Mouse (Mus musculus): Measurements from ENCODE around the gene Tmem43. TPM values are rescaled to one million over a fixed set of nuclear protein-coding genes. Genes with fewer than 3 reads are reported as not detected.

The Tmem43 gene
- polyA plus RNA-seq, 1 experiment, result 68.1 TPM

- Histone ChIP-seq H3K79me3 (ENCODE audit: low read depth) (no peaks in the 10 kb centered on the region), H3K36me3 (ENCODE audit: control insufficient read depth, insufficient read depth) (no peaks in the 10 kb centered on the region), H3K4me3 (ENCODE audit: insufficient read depth, poor library complexity, severe bottlenecking) (no peak overlapping the region), H3K79me2 (ENCODE audit: control insufficient read depth, insufficient read depth) (no peaks in the 10 kb centered on the region), H3K27me3 (ENCODE audit: control insufficient read depth, insufficient read depth, insufficient read length) (peaks cover 3% of the 10 kb centered on the region), H3ac (ENCODE audit: control insufficient read depth, insufficient read length, low read depth) (no peak overlapping the region)
- no peak for TF ChIP-seq FOSL1 (IDR thresholded peaks at IDR 0.05; ENCODE audit: insufficient read depth, low read length, poor library complexity, severe bottlenecking)
- TF ChIP-seq CEBPB (IDR thresholded peaks at IDR 0.05; ENCODE audit: low read depth), result no peak
- no peak for TF ChIP-seq MAX (IDR thresholded peaks at IDR 0.05)
Observed at GRCm38 (mm10) chr6:91449472-91450225, 23.9 kb upstream of the Tmem43 start.

- TF ChIP-seq MAX (IDR thresholded peaks at IDR 0.05), result no peak
- no peak for TF ChIP-seq MYOD1 (IDR thresholded peaks at IDR 0.05; ENCODE audit: control insufficient read depth, insufficient read length, low read depth)
- no peak for TF ChIP-seq USF1 (IDR thresholded peaks at IDR 0.05; ENCODE audit: low read depth)
- Histone ChIP-seq H3K36me3 (ENCODE audit: control insufficient read depth, insufficient read depth) (no peaks in the 10 kb centered on the region), H3K79me2 (ENCODE audit: control insufficient read depth, insufficient read depth) (no peaks in the 10 kb centered on the region), H3K79me3 (ENCODE audit: low read depth) (no peaks in the 10 kb centered on the region), H3K4me3 (ENCODE audit: insufficient read depth, poor library complexity, severe bottlenecking) (no peak overlapping the region), H3K27me3 (ENCODE audit: control insufficient read depth, insufficient read depth, insufficient read length) (peaks cover 3% of the 10 kb centered on the region), H3ac (ENCODE audit: control insufficient read depth, insufficient read length, low read depth) (no peak overlapping the region)
Observed at GRCm38 (mm10) chr6:91452056-91452455, 21.4 kb upstream of the Tmem43 start.

GRCm38 (mm10) chr6:91454546-91454945, 19.0 kb upstream of the Tmem43 start:
- peaks cover 3% of the 10 kb centered on the region for H3K27me3 ChIP-seq (ENCODE audit: control insufficient read depth, insufficient read depth, insufficient read length)
- no peaks in the 10 kb centered on the region for H3K79me3 ChIP-seq (ENCODE audit: low read depth)
- no peak for TF ChIP-seq CEBPB (IDR thresholded peaks at IDR 0.05; ENCODE audit: low read depth)
- TF ChIP-seq USF1 (IDR thresholded peaks at IDR 0.05; ENCODE audit: low read depth), result no peak
- no peak for TF ChIP-seq MAX (IDR thresholded peaks at IDR 0.05)
- no peak for TF ChIP-seq MYOG (IDR thresholded peaks at IDR 0.05; ENCODE audit: control insufficient read depth, extremely low read depth, insufficient read length)
- no peak for TF ChIP-seq CTCF (IDR thresholded peaks at IDR 0.05; ENCODE audit: control insufficient read depth, insufficient read depth, insufficient read length)
- no peak for TF ChIP-seq MYOD1 (IDR thresholded peaks at IDR 0.05; ENCODE audit: control insufficient read depth, insufficient read length, low read depth)
- TF ChIP-seq FOSL1 (IDR thresholded peaks at IDR 0.05; ENCODE audit: insufficient read depth, low read length, poor library complexity, severe bottlenecking), result no peak
- no peaks in the 10 kb centered on the region for H3K79me2 ChIP-seq (ENCODE audit: control insufficient read depth, insufficient read depth)
- H3K36me3 ChIP-seq (ENCODE audit: control insufficient read depth, insufficient read depth), result no peaks in the 10 kb centered on the region
- no peak overlapping the region for H3K4me3 ChIP-seq (ENCODE audit: insufficient read depth, poor library complexity, severe bottlenecking)
- no peak overlapping the region for H3ac ChIP-seq (ENCODE audit: control insufficient read depth, insufficient read length, low read depth)

GRCm38 (mm10) chr6:91459471-91459870, 14.0 kb upstream of the Tmem43 start:
- Histone ChIP-seq H3K79me3 (ENCODE audit: low read depth) (no peaks in the 10 kb centered on the region), H3K36me3 (ENCODE audit: control insufficient read depth, insufficient read depth) (peaks cover 14% of the 10 kb centered on the region), H3ac (ENCODE audit: control insufficient read depth, insufficient read length, low read depth) (no peak overlapping the region), H3K79me2 (ENCODE audit: control insufficient read depth, insufficient read depth) (no peaks in the 10 kb centered on the region), H3K27me3 (ENCODE audit: control insufficient read depth, insufficient read depth, insufficient read length) (no peaks in the 10 kb centered on the region), H3K4me3 (ENCODE audit: insufficient read depth, poor library complexity, severe bottlenecking) (no peak overlapping the region)
- no peak for TF ChIP-seq CTCF (IDR thresholded peaks at IDR 0.05; ENCODE audit: control insufficient read depth, insufficient read depth, insufficient read length)
- TF ChIP-seq CEBPB (IDR thresholded peaks at IDR 0.05; ENCODE audit: low read depth), result no peak
- no peak for TF ChIP-seq USF1 (IDR thresholded peaks at IDR 0.05; ENCODE audit: low read depth)
- no peak for TF ChIP-seq MAX (IDR thresholded peaks at IDR 0.05)
- TF ChIP-seq MYOD1 (IDR thresholded peaks at IDR 0.05; ENCODE audit: control insufficient read depth, insufficient read length, low read depth), result no peak
- TF ChIP-seq FOSL1 (IDR thresholded peaks at IDR 0.05; ENCODE audit: insufficient read depth, low read length, poor library complexity, severe bottlenecking), result no peak
- no peak for TF ChIP-seq MYOG (IDR thresholded peaks at IDR 0.05; ENCODE audit: control insufficient read depth, extremely low read depth, insufficient read length)

GRCm38 (mm10) chr6:91465756-91466155, 7.7 kb upstream of the Tmem43 start:
- peaks cover 58% of the 10 kb centered on the region for H3K36me3 ChIP-seq (ENCODE audit: control insufficient read depth, insufficient read depth)
- peaks cover 33% of the 10 kb centered on the region for H3K79me2 ChIP-seq (ENCODE audit: control insufficient read depth, insufficient read depth)

GRCm38 (mm10) chr6:91467106-91467505, 6.4 kb upstream of the Tmem43 start:
- peaks cover 30% of the 10 kb centered on the region for H3K79me3 ChIP-seq (ENCODE audit: low read depth)
- H3K27me3 ChIP-seq (ENCODE audit: control insufficient read depth, insufficient read depth, insufficient read length), result no peaks in the 10 kb centered on the region
- TF ChIP-seq MYOD1 (IDR thresholded peaks at IDR 0.05; ENCODE audit: control insufficient read depth, insufficient read length, low read depth) (no peak), CEBPB (IDR thresholded peaks at IDR 0.05; ENCODE audit: low read depth) (no peak), CTCF (IDR thresholded peaks at IDR 0.05; ENCODE audit: control insufficient read depth, insufficient read depth, insufficient read length) (no peak), MYOG (IDR thresholded peaks at IDR 0.05; ENCODE audit: control insufficient read depth, extremely low read depth, insufficient read length) (no peak), USF1 (IDR thresholded peaks at IDR 0.05; ENCODE audit: low read depth) (no peak), FOSL1 (IDR thresholded peaks at IDR 0.05; ENCODE audit: insufficient read depth, low read length, poor library complexity, severe bottlenecking) (no peak), MAX (IDR thresholded peaks at IDR 0.05) (no peak)
- H3K36me3 ChIP-seq (ENCODE audit: control insufficient read depth, insufficient read depth), result peaks cover 62% of the 10 kb centered on the region
- no peak overlapping the region for H3ac ChIP-seq (ENCODE audit: control insufficient read depth, insufficient read length, low read depth)
- H3K79me2 ChIP-seq (ENCODE audit: control insufficient read depth, insufficient read depth), result peaks cover 47% of the 10 kb centered on the region
- no peak overlapping the region for H3K4me3 ChIP-seq (ENCODE audit: insufficient read depth, poor library complexity, severe bottlenecking)

More at GRCm38 (mm10) chr6:91465756-91466155, 7.7 kb upstream of the Tmem43 start:
- no peak overlapping the region for H3K4me3 ChIP-seq (ENCODE audit: insufficient read depth, poor library complexity, severe bottlenecking)
- TF ChIP-seq CEBPB (IDR thresholded peaks at IDR 0.05; ENCODE audit: low read depth), result no peak
- TF ChIP-seq USF1 (IDR thresholded peaks at IDR 0.05; ENCODE audit: low read depth), result no peak
- no peak for TF ChIP-seq MYOG (IDR thresholded peaks at IDR 0.05; ENCODE audit: control insufficient read depth, extremely low read depth, insufficient read length)
- TF ChIP-seq MYOD1 (IDR thresholded peaks at IDR 0.05; ENCODE audit: control insufficient read depth, insufficient read length, low read depth), result no peak
- TF ChIP-seq CTCF (IDR thresholded peaks at IDR 0.05; ENCODE audit: control insufficient read depth, insufficient read depth, insufficient read length), result no peak
- TF ChIP-seq MAX (IDR thresholded peaks at IDR 0.05), result no peak
- no peak for TF ChIP-seq FOSL1 (IDR thresholded peaks at IDR 0.05; ENCODE audit: insufficient read depth, low read length, poor library complexity, severe bottlenecking)
- H3K79me3 ChIP-seq (ENCODE audit: low read depth), result peaks cover 21% of the 10 kb centered on the region
- H3K27me3 ChIP-seq (ENCODE audit: control insufficient read depth, insufficient read depth, insufficient read length), result no peaks in the 10 kb centered on the region
- H3ac ChIP-seq (ENCODE audit: control insufficient read depth, insufficient read length, low read depth), result no peak overlapping the region

All from C2C12 (cell line).